Mouse (Mus musculus): ENCODE measurements around the gene Cmip.

GRCm38 (mm10) chr8:117322715-117323310 lies 65.9 kb downstream of the Cmip start:
- TF ChIP-seq POLR2A (IDR thresholded peaks at IDR 0.05; ENCODE audit: low read depth, low read length) (no peak), CTCF (IDR thresholded peaks at IDR 0.05; ENCODE audit: borderline replicate concordance, insufficient read depth, low read length) (no peak)
